Mouse (Mus musculus) liver, embryonic 12.5 days (tissue): ENCODE measurements around the gene Gtf2h5. TPM values are rescaled to one million over a fixed set of nuclear protein-coding genes. Genes with fewer than 3 reads are reported as not detected.
A peak's percentile ranks its signal among the peaks of the same experiment; 100 is the strongest.

Experiments used
- ATAC-seq: fragments of 200-750 bp; cut with Nextera tagmentation; 2 replicates; pipeline ENCODE4 v1.8.0; 2017; ENCODE audit warnings: moderate number of reproducible peaks, mild to moderate bottlenecking, moderate library complexity
- H3K27ac ChIP-seq: fragments of 300-500 bp; sonication (generic); 2 replicates; pipeline ENCODE4 v1.5.1; 2016; ENCODE audit warnings: mild to moderate bottlenecking
- H3K27me3 ChIP-seq: fragments of 300-500 bp; sonication (generic); replicated peaks from 2 replicates; pipeline ENCODE4 v1.6.1; 2016; ENCODE audit warnings: mild to moderate bottlenecking, moderate library complexity
- H3K36me3 ChIP-seq: fragments of 300-500 bp; sonication (generic); 2 replicates; pipeline ENCODE4 v1.6.1; 2016; ENCODE audit warnings: mild to moderate bottlenecking, moderate library complexity
- H3K4me1 ChIP-seq: fragments of 300-500 bp; sonication (generic); 2 replicates; pipeline ENCODE4 v1.6.1; 2016
- H3K4me2 ChIP-seq: fragments of 300-500 bp; sonication (generic); 2 replicates; pipeline ENCODE4 v1.6.1; 2016; ENCODE audit warnings: mild to moderate bottlenecking, moderate library complexity
- H3K4me3 ChIP-seq: fragments of 300-500 bp; sonication (generic); 2 replicates; pipeline ENCODE4 v1.5.1; 2016; ENCODE audit warnings: mild to moderate bottlenecking, moderate library complexity
- H3K9ac ChIP-seq: fragments of 300-500 bp; sonication (generic); 2 replicates; pipeline ENCODE4 v1.6.1; 2016; ENCODE audit warnings: mild to moderate bottlenecking, moderate library complexity
- H3K9me3 ChIP-seq: fragments of 300-500 bp; sonication (generic); replicated peaks from 2 replicates; pipeline ENCODE4 v1.6.1; 2016; ENCODE audit warnings: mild to moderate bottlenecking, moderate library complexity
- WGBS: fragments of 180-500 bp; shearing (Covaris S2); methylation state at CpG from one replicate; pipeline ENCODE4 v1.1.7; 2016; ENCODE audit not compliant: insufficient replicate concordance; 5-methylcytosine and 5-hydroxymethylcytosine counted together
- polyA plus RNA-seq: library from polyadenylated mRNA; unstranded; fragments of >200 nt; fragmentation: Nextera tagmentation; extraction: Ambion mirVana; gene quantifications from 2 replicates; pipeline ENCODE4 v1.2.1, GENCODE M21; 2016

The Gtf2h5 gene
- polyA plus RNA-seq, 1 experiment from 2014 or later = 97.7 TPM

GRCm38 (mm10) chr17:6073405-6073804 is 6.2 kb upstream of the Gtf2h5 start:
- Histone ChIP-seq H3K9me3 (no peaks in the 10 kb centered on the region), H3K4me1 (peaks cover 1% of the 10 kb centered on the region), H3K27ac (no peak overlapping the region), H3K4me3 (no peak overlapping the region), H3K4me2 (no peak overlapping the region), H3K27me3 (no peaks in the 10 kb centered on the region), H3K36me3 (peaks cover 27% of the 10 kb centered on the region), H3K9ac (no peak overlapping the region)
- WGBS = 83% methylated on average over 7 of the region's 7 CpGs
- ATAC-seq = no peak

GRCm38 (mm10) chr17:6083323-6083890 is 3.8 kb downstream of the Gtf2h5 start:
- H3K27me3 ChIP-seq = no peaks in the 10 kb centered on the region
- H3K27ac ChIP-seq = no peak overlapping the region
- H3K36me3 ChIP-seq = peaks cover 65% of the 10 kb centered on the region
- peaks cover 25% of the 10 kb centered on the region for H3K4me1 ChIP-seq
- no peak overlapping the region for H3K4me2 ChIP-seq
- no peak overlapping the region for H3K9ac ChIP-seq
- no peak for ATAC-seq
- 84% methylated on average over 5 of the region's 5 CpGs for WGBS
- H3K9me3 ChIP-seq = no peaks in the 10 kb centered on the region
- H3K4me3 ChIP-seq = no peak overlapping the region

GRCm38 (mm10) chr17:6091604-6092003 is 12.0 kb downstream of the Gtf2h5 start:
- H3K27ac ChIP-seq = no peak overlapping the region
- H3K9me3 ChIP-seq = no peaks in the 10 kb centered on the region
- no peak overlapping the region for H3K4me2 ChIP-seq
- H3K36me3 ChIP-seq = peaks cover 24% of the 10 kb centered on the region
- 76% methylated on average over 6 of the region's 6 CpGs for WGBS
- H3K27me3 ChIP-seq = no peaks in the 10 kb centered on the region
- H3K4me1 ChIP-seq = no peaks in the 10 kb centered on the region
- H3K9ac ChIP-seq = no peak overlapping the region
- ATAC-seq = no peak
- no peak overlapping the region for H3K4me3 ChIP-seq

GRCm38 (mm10) chr17:6095579-6095978 is 16.0 kb downstream of the Gtf2h5 start:
- no peak overlapping the region for H3K4me3 ChIP-seq
- no peaks in the 10 kb centered on the region for H3K4me1 ChIP-seq
- ATAC-seq = no peak
- H3K9me3 ChIP-seq = no peaks in the 10 kb centered on the region
- no peak overlapping the region for H3K9ac ChIP-seq
- H3K27ac ChIP-seq = no peak overlapping the region
- no peak overlapping the region for H3K4me2 ChIP-seq
- 0 out of 2 replicates have a peak, but pooled peaks cover 3% of the 10 kb centered on the region for H3K36me3 ChIP-seq
- no peaks in the 10 kb centered on the region for H3K27me3 ChIP-seq

- Histone ChIP-seq H3K9me3 (no peaks in the 10 kb centered on the region), H3K27ac (no peak overlapping the region), H3K27me3 (no peaks in the 10 kb centered on the region), H3K4me3 (no peak overlapping the region), H3K9ac (no peak overlapping the region), H3K36me3 (no peaks in the 10 kb centered on the region), H3K4me1 (no peaks in the 10 kb centered on the region), H3K4me2 (no peak overlapping the region)
- ATAC-seq = no peak
- 33% methylated on average over 4 of the region's 4 CpGs for WGBS
Observed at GRCm38 (mm10) chr17:6097884-6098283, 18.3 kb downstream of the Gtf2h5 start.

- WGBS = 79% methylated on average over 3 of the region's 3 CpGs
- Histone ChIP-seq H3K9me3 (no peaks in the 10 kb centered on the region), H3K27ac (no peak overlapping the region), H3K4me2 (no peak overlapping the region), H3K27me3 (peaks cover 22% of the 10 kb centered on the region), H3K4me3 (no peak overlapping the region), H3K4me1 (peaks cover 10% of the 10 kb centered on the region), H3K9ac (no peak overlapping the region), H3K36me3 (no peaks in the 10 kb centered on the region)
- no peak for ATAC-seq
Observed at GRCm38 (mm10) chr17:6102287-6102686, 22.7 kb downstream of the Gtf2h5 start.

- H3K4me1 ChIP-seq = peaks cover 21% of the 10 kb centered on the region
- H3K36me3 ChIP-seq = no peaks in the 10 kb centered on the region
- 59% methylated on average over 6 of the region's 6 CpGs for WGBS
- ATAC-seq = no peak
- no peak overlapping the region for H3K4me2 ChIP-seq
- no peaks in the 10 kb centered on the region for H3K9me3 ChIP-seq
- H3K4me3 ChIP-seq = no peak overlapping the region
- H3K27me3 ChIP-seq = peaks cover 33% of the 10 kb centered on the region
- H3K27ac ChIP-seq = no peak overlapping the region
- no peak overlapping the region for H3K9ac ChIP-seq
Observed at GRCm38 (mm10) chr17:6103566-6103965, 24.0 kb downstream of the Gtf2h5 start.

GRCm38 (mm10) chr17:6106361-6107014 is 26.9 kb downstream of the Gtf2h5 start, which contains the start of gene Tulp4:
Gene Tulp4 (plus strand): TSS chr17:6106437.
- ATAC-seq = peak; percentile 95
- peak within 1 kb of the TSS; percentile 83 for H3K27ac ChIP-seq
- no peaks in the 10 kb centered on the region for H3K36me3 ChIP-seq
- peak within 1 kb of the TSS; percentile 87 for H3K4me2 ChIP-seq
- under 1% methylated on average over 71 of the region's 76 CpGs for WGBS
- H3K4me3 ChIP-seq = peak within 1 kb of the TSS; percentile 87
- peaks cover 33% of the 10 kb centered on the region for H3K27me3 ChIP-seq
- H3K9me3 ChIP-seq = no peaks in the 10 kb centered on the region
- peak within 1 kb of the TSS; percentile 94 for H3K9ac ChIP-seq
- H3K4me1 ChIP-seq = peaks cover 21% of the 10 kb centered on the region

- under 1% methylated on average over 49 of the region's 50 CpGs for WGBS
Observed at GRCm38 (mm10) chr17:6107015-6107601, 27.5 kb downstream of the Gtf2h5 start.

GRCm38 (mm10) chr17:6108175-6108574 is 28.6 kb downstream of the Gtf2h5 start:
- Histone ChIP-seq H3K36me3 (no peaks in the 10 kb centered on the region), H3K9me3 (no peaks in the 10 kb centered on the region), H3K4me1 (peaks cover 21% of the 10 kb centered on the region), H3K4me2 (peak overlapping the region; percentile 87), H3K9ac (no peak overlapping the region), H3K27ac (no peak overlapping the region), H3K4me3 (no peak overlapping the region), H3K27me3 (peaks cover 33% of the 10 kb centered on the region)
- ATAC-seq = no peak
- 78% methylated on average over 7 of the region's 7 CpGs for WGBS

More at GRCm38 (mm10) chr17:6107015-6107601, 27.5 kb downstream of the Gtf2h5 start:
- Histone ChIP-seq H3K27me3 (peaks cover 33% of the 10 kb centered on the region), H3K4me1 (peaks cover 21% of the 10 kb centered on the region), H3K4me3 (peak overlapping the region; percentile 87), H3K9me3 (no peaks in the 10 kb centered on the region), H3K9ac (peak overlapping the region; percentile 94), H3K36me3 (no peaks in the 10 kb centered on the region), H3K27ac (peak overlapping the region; percentile 83), H3K4me2 (peak overlapping the region; percentile 87)
- ATAC-seq = peak; percentile 16; the same call in 1 of the 2 replicates

- ATAC-seq = no peak
- H3K36me3 ChIP-seq = no peaks in the 10 kb centered on the region
Observed at GRCm38 (mm10) chr17:6110956-6111355, 31.4 kb downstream of the Gtf2h5 start.

GRCm38 (mm10) chr17:6113653-6114052 is 34.1 kb downstream of the Gtf2h5 start:
- H3K27ac ChIP-seq = no peak overlapping the region
- H3K4me3 ChIP-seq = no peak overlapping the region
- no peak overlapping the region for H3K9ac ChIP-seq
- WGBS = 68% methylated on average over 6 of the region's 6 CpGs
- no peaks in the 10 kb centered on the region for H3K4me1 ChIP-seq
- no peaks in the 10 kb centered on the region for H3K36me3 ChIP-seq
- no peaks in the 10 kb centered on the region for H3K9me3 ChIP-seq
- no peak for ATAC-seq
- no peak overlapping the region for H3K4me2 ChIP-seq
- H3K27me3 ChIP-seq = no peaks in the 10 kb centered on the region

More at GRCm38 (mm10) chr17:6110956-6111355, 31.4 kb downstream of the Gtf2h5 start:
- Histone ChIP-seq H3K4me2 (no peak overlapping the region), H3K27ac (no peak overlapping the region), H3K9ac (no peak overlapping the region), H3K9me3 (no peaks in the 10 kb centered on the region), H3K4me3 (no peak overlapping the region), H3K4me1 (peaks cover 15% of the 10 kb centered on the region), H3K27me3 (peaks cover 14% of the 10 kb centered on the region)
- 61% methylated on average over 3 of the region's 3 CpGs for WGBS
